Comparison of ENCODE assay signal across 8 mouse cellular contexts in the genomic region with DNA sequence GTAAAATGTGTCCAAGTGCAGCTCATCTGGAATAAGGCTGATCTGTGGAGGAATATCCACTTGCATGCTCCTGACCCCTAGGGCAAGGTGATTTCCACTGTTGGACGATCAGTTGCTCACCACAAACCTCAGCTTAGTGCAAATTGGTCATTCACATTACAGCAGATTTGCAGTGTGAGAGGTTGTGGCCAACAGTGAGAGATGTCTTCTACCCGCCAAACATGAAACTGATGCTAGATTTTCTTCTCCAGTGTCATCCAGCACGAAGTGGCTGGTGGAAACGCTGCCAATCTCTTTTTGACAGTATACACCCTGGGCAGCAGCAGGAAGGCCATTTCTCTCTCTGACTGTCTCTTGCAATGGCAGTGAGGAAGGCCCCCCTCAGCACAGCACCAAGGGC. TPM values are rescaled to one million over a fixed set of nuclear protein-coding genes. Genes with fewer than 3 reads are reported as not detected.
DNase-seq lines count a peak whose midpoint lies in the region; ATAC-seq and TF ChIP-seq lines count a peak whose summit lies in the region.

No protein-coding gene starts in this region.

- peak overlapping the region; percentile 97 for H3K27ac ChIP-seq in gastrocnemius, adult 2 months
- no peak overlapping the region; the same call in 1 of the 2 replicates for H3K27ac ChIP-seq in intestine, embryonic 14.5 days (ENCODE audit: low read depth)
- H3K27ac ChIP-seq in neural tube, embryonic 14.5 days (ENCODE audit: low read depth, low read length) = peak overlapping the region; percentile 95

- intact Hi-C loops in gastrocnemius, adult 2 months (cut with DNase I) = loop anchor here (5.0 kb wide), 1 partner anchor 98 kb away; the partner anchor contains the start of genes Dnaaf2 and Gm49383

- DNase-seq in gastrocnemius, adult 2 months = peak; percentile 56
- no peak for DNase-seq in gastrocnemius, postnatal 25 days
- DNase-seq in thymus, postnatal 4 days = peak; percentile 15
- no peak for DNase-seq in thymus, postnatal 10 days (ENCODE audit: low spot score in 2 of 2)
- DNase-seq in intestine, embryonic 14.5 days (ENCODE audit: low spot score) = no peak
- DNase-seq in urinary bladder, adult 18-20 months (ENCODE audit: low spot score in 2 of 2) = no peak

- TF ChIP-seq CTCF in gastrocnemius, adult 2 months (IDR thresholded peaks at IDR 0.05) = no peak

- H3K4me3 ChIP-seq in gastrocnemius, adult 2 months = peak overlapping the region; percentile 93
- peak overlapping the region; percentile 100; the same call in 1 of the 2 replicates for H3K4me3 ChIP-seq in intestine, embryonic 14.5 days (ENCODE audit: low read depth, low read length)
- H3K4me3 ChIP-seq in neural tube, embryonic 14.5 days (ENCODE audit: low read depth, low read length) = no peak overlapping the region; the same call in 1 of the 2 replicates

- no peaks in the 10 kb centered on the region for H3K9me3 ChIP-seq in intestine, embryonic 14.5 days (ENCODE audit: control insufficient read depth, low read length)
- H3K9me3 ChIP-seq in neural tube, embryonic 14.5 days (ENCODE audit: control insufficient read depth, low read length) = no peaks in the 10 kb centered on the region

- no peaks in the 10 kb centered on the region for H3K27me3 ChIP-seq in intestine, embryonic 14.5 days (replicated peaks; ENCODE audit: control insufficient read depth, insufficient read depth, low read length)
- no peaks in the 10 kb centered on the region for H3K27me3 ChIP-seq in neural tube, embryonic 14.5 days (ENCODE audit: control insufficient read depth, insufficient read depth, low read length)

- H3K4me2 ChIP-seq in intestine, embryonic 14.5 days (ENCODE audit: low read length) = peak overlapping the region; percentile 77
- peak overlapping the region; percentile 50 for H3K4me2 ChIP-seq in neural tube, embryonic 14.5 days (ENCODE audit: low read depth, low read length)

- 78% methylated on average over 4 of the region's 4 CpGs for WGBS in intestine, embryonic 14.5 days
- WGBS in neural tube, embryonic 14.5 days = 88% methylated on average over 4 of the region's 4 CpGs

- no peak for ATAC-seq in intestine, embryonic 14.5 days (replicated peaks; ENCODE audit: low FRiP score, low TSS enrichment, low read depth)
- no peak for ATAC-seq in neural tube, embryonic 14.5 days (ENCODE audit: low read depth)
- ATAC-seq in frontal cortex, adult (ENCODE audit: low TSS enrichment) = no peak

- H3K9ac ChIP-seq in intestine, embryonic 14.5 days (ENCODE audit: low read length) = peak overlapping the region; percentile 98
- peak overlapping the region; percentile 98; the same call in 1 of the 2 replicates for H3K9ac ChIP-seq in neural tube, embryonic 14.5 days (replicated peaks; ENCODE audit: low read depth, low read length)

- H3K36me3 ChIP-seq in intestine, embryonic 14.5 days (ENCODE audit: control insufficient read depth, insufficient read depth, low read length) = peaks cover 9% of the 10 kb centered on the region
- peaks cover 5% of the 10 kb centered on the region; the same call in 1 of the 2 replicates for H3K36me3 ChIP-seq in neural tube, embryonic 14.5 days (ENCODE audit: control insufficient read depth, insufficient read depth, low read length)

- H3K4me1 ChIP-seq in intestine, embryonic 14.5 days (replicated peaks; ENCODE audit: control insufficient read depth, insufficient read depth, low read length) = peaks cover 23% of the 10 kb centered on the region
- peaks cover 22% of the 10 kb centered on the region for H3K4me1 ChIP-seq in neural tube, embryonic 14.5 days (ENCODE audit: control insufficient read depth, insufficient read depth, low read length)

RNA-seq across cellular contexts. Expression of gene Klhdc2, which starts 0.8 kb away (rescaled TPM):
- total RNA-seq in gastrocnemius, adult 2 months (2021) = 100 to 1,000 TPM; 110 to 114 TPM
- total RNA-seq in gastrocnemius, postnatal 25 days (2021) = 100 to 1,000 TPM in 1 of 2 experiments, 10 to 100 TPM in 1; 90.5 to 104 TPM
- polyA plus RNA-seq in intestine, embryonic 14.5 days (2014; fragmentation: Nextera tagmentation; extraction: Ambion mirVana) = 120 and 133 TPM in 2 replicates
- 296 and 305 TPM in 2 replicates for polyA plus RNA-seq in neural tube, embryonic 14.5 days (2014; fragmentation: Nextera tagmentation; extraction: Ambion mirVana)

RNA-seq across cellular contexts. Expression of gene Klhdc1, which starts 54.7 kb away (rescaled TPM):
- 10 to 100 TPM; 18.7 to 24.1 TPM for total RNA-seq in gastrocnemius, adult 2 months (2021)
- 10 to 100 TPM; 15.2 to 18.1 TPM for total RNA-seq in gastrocnemius, postnatal 25 days (2021)
- polyA plus RNA-seq in intestine, embryonic 14.5 days (2014; fragmentation: Nextera tagmentation; extraction: Ambion mirVana) = 7.3 and 7.4 TPM in 2 replicates
- 13.7 and 20.1 TPM in 2 replicates for polyA plus RNA-seq in neural tube, embryonic 14.5 days (2014; fragmentation: Nextera tagmentation; extraction: Ambion mirVana)

Comparison
In these comparisons a context has a peak if more than half of its experiments do, and no peak if none do; other contexts are left out.
1. DNase-seq: peak in gastrocnemius, adult 2 months (single experiment) and thymus, postnatal 4 days (single experiment); none in gastrocnemius, postnatal 25 days (single experiment), thymus, postnatal 10 days (0 of 2), intestine, embryonic 14.5 days (single experiment) and urinary bladder, adult 18-20 months (0 of 2).